Mouse (Mus musculus) lung, postnatal 4 days (tissue): ENCODE measurements around the gene Csrp1.

Experiments used
- DNase-seq, 2 experiments: peaks; one replicate each; pipeline ENCODE4 v3.0.0; 2021

The Csrp1 gene

GRCm38 (mm10) chr1:135778780-135779535, 59.1 kb downstream of the Csrp1 start, which contains the start of gene Tnni1:
Gene Tnni1, plus strand, starts transcription at chr1:135779434.
- DNase-seq = peak; percentile 54 to 67

- no peak for DNase-seq
These were observed 60.8 kb downstream of the Csrp1 start for GRCm38 (mm10) chr1:135780649-135781048.

GRCm38 (mm10) chr1:135781220-135781619, 61.4 kb downstream of the Csrp1 start:
- peak; percentile 78 to 85 for DNase-seq

- peak; percentile 50 to 65 for DNase-seq
These were observed 63.0 kb downstream of the Csrp1 start for GRCm38 (mm10) chr1:135782816-135783215.

- peak; percentile 73 to 86 for DNase-seq
These were observed 67.9 kb downstream of the Csrp1 start for GRCm38 (mm10) chr1:135787799-135788198.

GRCm38 (mm10) chr1:135788708-135789107, 68.8 kb downstream of the Csrp1 start:
- peak; percentile 49 to 58 for DNase-seq

GRCm38 (mm10) chr1:135789815-135790214, 70.0 kb downstream of the Csrp1 start:
- DNase-seq = peak; percentile 68 to 84

- DNase-seq = no peak
These were observed 72.5 kb downstream of the Csrp1 start for GRCm38 (mm10) chr1:135792143-135792939.

GRCm38 (mm10) chr1:135793370-135794215, 73.7 kb downstream of the Csrp1 start:
- DNase-seq = peak; percentile 61 to 64

GRCm38 (mm10) chr1:135794216-135795134, 74.6 kb downstream of the Csrp1 start:
- DNase-seq = peak; percentile 28 to 43

GRCm38 (mm10) chr1:135798492-135798891, 78.6 kb downstream of the Csrp1 start:
- no peak for DNase-seq

- no peak for DNase-seq
These were observed 79.3 kb downstream of the Csrp1 start for GRCm38 (mm10) chr1:135799109-135799627.

- peak in 1 of 2 experiments; percentile 53 for DNase-seq
These were observed 80.5 kb downstream of the Csrp1 start for GRCm38 (mm10) chr1:135800192-135800950.
